Mouse (Mus musculus) bone marrow macrophage, adult 2 months (primary cell): ENCODE measurements around the gene Auh. TPM values are rescaled to one million over a fixed set of nuclear protein-coding genes. Genes with fewer than 3 reads are reported as not detected.

ENCODE experiments used
- H3K27ac ChIP-seq: 2 replicates; pipeline ENCODE4 v1.5.1; 2012; ENCODE audit warnings: low read depth, low read length; ENCODE audit not compliant: insufficient read depth
- H3K4me1 ChIP-seq: 2 replicates; pipeline ENCODE4 v1.6.1; 2012; ENCODE audit warnings: low read length; ENCODE audit not compliant: control insufficient read depth, insufficient read depth
- H3K4me3 ChIP-seq: 2 replicates; pipeline ENCODE4 v1.5.1; 2012; ENCODE audit warnings: mild to moderate bottlenecking, low read length, moderate library complexity; ENCODE audit not compliant: insufficient read depth
- CTCF ChIP-seq: IDR thresholded peaks from 2 replicates; pipeline ENCODE4 v1.5.1; 2012; ENCODE audit warnings: low read depth, mild to moderate bottlenecking, low read length, moderate library complexity
- POLR2A ChIP-seq: IDR thresholded peaks from 2 replicates; pipeline ENCODE4 v1.6.1; 2012; ENCODE audit warnings: mild to moderate bottlenecking, low read depth, low read length, borderline replicate concordance
- polyA plus RNA-seq: library from polyadenylated mRNA; stranded (reverse); fragments of >200 nt; gene quantifications from 2 replicates; pipeline ENCODE4 v1.2.4, GENCODE M21; 2012; ENCODE audit not compliant: missing spikeins, insufficient read depth, insufficient read length

Gene Auh
- polyA plus RNA-seq, 1 experiment, result 41.6 TPM

GRCm38 (mm10) chr13:52930582-52930981, 1.1 kb upstream of the Auh start:
- no peak overlapping the region for H3K4me3 ChIP-seq
- peaks cover 4% of the 10 kb centered on the region; the same call in 1 of the 2 replicates for H3K4me1 ChIP-seq
- no peak overlapping the region for H3K27ac ChIP-seq
- no peak for TF ChIP-seq CTCF
- TF ChIP-seq POLR2A, result no peak

GRCm38 (mm10) chr13:52928392-52928791, 1.1 kb downstream of the Auh start:
- H3K4me3 ChIP-seq, result peak overlapping the region; percentile 97
- H3K27ac ChIP-seq, result no peak overlapping the region
- no peak for TF ChIP-seq POLR2A
- TF ChIP-seq CTCF, result no peak
- H3K4me1 ChIP-seq, result peaks cover 4% of the 10 kb centered on the region; the same call in 1 of the 2 replicates

- Histone ChIP-seq H3K4me3 (no peak overlapping the region), H3K27ac (no peak overlapping the region), H3K4me1 (peaks cover 4% of the 10 kb centered on the region; the same call in 1 of the 2 replicates)
- TF ChIP-seq POLR2A (no peak), CTCF (no peak)
These were observed 5.0 kb downstream of the Auh start for GRCm38 (mm10) chr13:52924457-52924856.

- TF ChIP-seq POLR2A (no peak), CTCF (no peak)
- H3K4me1 ChIP-seq, result no peaks in the 10 kb centered on the region
- H3K27ac ChIP-seq, result no peak overlapping the region
These were observed 7.5 kb downstream of the Auh start for GRCm38 (mm10) chr13:52921966-52922365.

GRCm38 (mm10) chr13:52921065-52921825, 8.2 kb downstream of the Auh start:
- no peaks in the 10 kb centered on the region for H3K4me1 ChIP-seq
- no peak overlapping the region for H3K27ac ChIP-seq
- H3K4me3 ChIP-seq, result no peak overlapping the region
- TF ChIP-seq POLR2A (no peak), CTCF (no peak)

More at GRCm38 (mm10) chr13:52921966-52922365, 7.5 kb downstream of the Auh start:
- H3K4me3 ChIP-seq, result no peak overlapping the region

- peaks cover 4% of the 10 kb centered on the region; the same call in 1 of the 2 replicates for H3K4me1 ChIP-seq
- no peak for TF ChIP-seq POLR2A
- TF ChIP-seq CTCF, result no peak
- H3K27ac ChIP-seq, result no peak overlapping the region
- H3K4me3 ChIP-seq, result no peak overlapping the region
These were observed 9.6 kb downstream of the Auh start for GRCm38 (mm10) chr13:52919790-52920352.

GRCm38 (mm10) chr13:52918333-52918732, 11.1 kb downstream of the Auh start:
- H3K27ac ChIP-seq, result no peak overlapping the region
- TF ChIP-seq CTCF (no peak), POLR2A (no peak)
- H3K4me3 ChIP-seq, result no peak overlapping the region
- peaks cover 14% of the 10 kb centered on the region for H3K4me1 ChIP-seq

GRCm38 (mm10) chr13:52914591-52915110, 14.8 kb downstream of the Auh start:
- H3K4me1 ChIP-seq, result peaks cover 15% of the 10 kb centered on the region
- TF ChIP-seq POLR2A, result no peak
- no peak for TF ChIP-seq CTCF
- peak overlapping the region; percentile 22 for H3K4me3 ChIP-seq
- H3K27ac ChIP-seq, result no peak overlapping the region

GRCm38 (mm10) chr13:52913926-52914325, 15.6 kb downstream of the Auh start:
- H3K27ac ChIP-seq, result no peak overlapping the region

GRCm38 (mm10) chr13:52912495-52912894, 17.0 kb downstream of the Auh start:
- Histone ChIP-seq H3K27ac (no peak overlapping the region), H3K4me1 (peaks cover 15% of the 10 kb centered on the region), H3K4me3 (no peak overlapping the region)
- no peak for TF ChIP-seq POLR2A
- TF ChIP-seq CTCF, result no peak

More at GRCm38 (mm10) chr13:52913926-52914325, 15.6 kb downstream of the Auh start:
- H3K4me3 ChIP-seq, result no peak overlapping the region
- no peak for TF ChIP-seq CTCF
- TF ChIP-seq POLR2A, result no peak
- H3K4me1 ChIP-seq, result peaks cover 15% of the 10 kb centered on the region
